Mouse (Mus musculus): Measurements from ENCODE around the gene Ubac1. TPM values are rescaled to one million over a fixed set of nuclear protein-coding genes. Genes with fewer than 3 reads are reported as not detected.

The Ubac1 gene
- polyA plus RNA-seq, 1 experiment, result 78.7 TPM

- no peak for TF ChIP-seq CTCF (IDR thresholded peaks at IDR 0.05; ENCODE audit: borderline replicate concordance, insufficient read depth, low read length)
- no peak for TF ChIP-seq POLR2A (IDR thresholded peaks at IDR 0.05; ENCODE audit: low read depth, low read length)
- no peak overlapping the region for H3K27ac ChIP-seq (ENCODE audit: insufficient read depth, low read length)
- H3K4me1 ChIP-seq (ENCODE audit: control insufficient read depth, insufficient read depth, low read length), result 0 out of 2 replicates have a peak, but pooled peaks cover 6% of the 10 kb centered on the region
- no peak overlapping the region for H3K4me3 ChIP-seq (ENCODE audit: insufficient read depth, low read length)
Measured at GRCm38 (mm10) chr2:26002001-26002400, 19.5 kb downstream of the Ubac1 start.

DNA sequence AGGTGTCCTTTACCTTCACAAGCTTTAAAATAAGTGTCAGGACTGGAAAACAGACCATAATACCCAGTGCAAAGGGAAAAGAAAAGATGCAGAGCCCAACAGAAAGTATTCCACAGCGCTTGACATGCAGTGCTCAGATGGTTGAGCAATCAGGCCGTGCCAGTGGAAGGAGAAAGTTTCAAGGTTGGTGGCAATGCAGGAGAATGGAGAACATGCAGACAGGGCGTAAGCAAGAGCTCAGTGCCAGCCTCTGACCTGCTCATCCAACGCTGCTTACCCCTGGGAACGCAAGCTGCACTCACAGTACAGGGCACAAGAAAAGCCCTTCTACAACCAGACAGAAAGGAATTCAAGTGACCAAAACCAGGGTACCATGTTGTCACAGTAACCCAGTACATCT is 20.4 kb downstream of the Ubac1 start:
- Histone ChIP-seq H3K4me1 (ENCODE audit: control insufficient read depth, insufficient read depth, low read length) (0 out of 2 replicates have a peak, but pooled peaks cover 6% of the 10 kb centered on the region), H3K27ac (ENCODE audit: insufficient read depth, low read length) (no peak overlapping the region), H3K4me3 (ENCODE audit: insufficient read depth, low read length) (no peak overlapping the region)
- TF ChIP-seq CTCF (IDR thresholded peaks at IDR 0.05; ENCODE audit: borderline replicate concordance, insufficient read depth, low read length) (no peak), POLR2A (IDR thresholded peaks at IDR 0.05; ENCODE audit: low read depth, low read length) (no peak)

GRCm38 (mm10) chr2:25997716-25998115 is 23.8 kb downstream of the Ubac1 start:
- Histone ChIP-seq H3K4me1 (ENCODE audit: control insufficient read depth, insufficient read depth, low read length) (0 out of 2 replicates have a peak, but pooled peaks cover 9% of the 10 kb centered on the region), H3K27ac (ENCODE audit: insufficient read depth, low read length) (no peak overlapping the region), H3K4me3 (ENCODE audit: insufficient read depth, low read length) (no peak overlapping the region)
- TF ChIP-seq CTCF (IDR thresholded peaks at IDR 0.05; ENCODE audit: borderline replicate concordance, insufficient read depth, low read length), result no peak
- no peak for TF ChIP-seq POLR2A (IDR thresholded peaks at IDR 0.05; ENCODE audit: low read depth, low read length)

- no peak overlapping the region for H3K27ac ChIP-seq (ENCODE audit: insufficient read depth, low read length)
- no peak for TF ChIP-seq CTCF (IDR thresholded peaks at IDR 0.05; ENCODE audit: borderline replicate concordance, insufficient read depth, low read length)
- no peak for TF ChIP-seq POLR2A (IDR thresholded peaks at IDR 0.05; ENCODE audit: low read depth, low read length)
- H3K4me1 ChIP-seq (ENCODE audit: control insufficient read depth, insufficient read depth, low read length), result 0 out of 2 replicates have a peak, but pooled peaks cover 9% of the 10 kb centered on the region
- H3K4me3 ChIP-seq (ENCODE audit: insufficient read depth, low read length), result no peak overlapping the region
Measured at GRCm38 (mm10) chr2:25994791-25995190, 26.8 kb downstream of the Ubac1 start.

GRCm38 (mm10) chr2:25992285-25992684 is 29.3 kb downstream of the Ubac1 start:
- TF ChIP-seq CTCF (IDR thresholded peaks at IDR 0.05; ENCODE audit: borderline replicate concordance, insufficient read depth, low read length) (no peak), POLR2A (IDR thresholded peaks at IDR 0.05; ENCODE audit: low read depth, low read length) (no peak)
- Histone ChIP-seq H3K4me1 (ENCODE audit: control insufficient read depth, insufficient read depth, low read length) (0 out of 2 replicates have a peak, but pooled peaks cover 3% of the 10 kb centered on the region), H3K4me3 (ENCODE audit: insufficient read depth, low read length) (no peak overlapping the region), H3K27ac (ENCODE audit: insufficient read depth, low read length) (no peak overlapping the region)

DNA sequence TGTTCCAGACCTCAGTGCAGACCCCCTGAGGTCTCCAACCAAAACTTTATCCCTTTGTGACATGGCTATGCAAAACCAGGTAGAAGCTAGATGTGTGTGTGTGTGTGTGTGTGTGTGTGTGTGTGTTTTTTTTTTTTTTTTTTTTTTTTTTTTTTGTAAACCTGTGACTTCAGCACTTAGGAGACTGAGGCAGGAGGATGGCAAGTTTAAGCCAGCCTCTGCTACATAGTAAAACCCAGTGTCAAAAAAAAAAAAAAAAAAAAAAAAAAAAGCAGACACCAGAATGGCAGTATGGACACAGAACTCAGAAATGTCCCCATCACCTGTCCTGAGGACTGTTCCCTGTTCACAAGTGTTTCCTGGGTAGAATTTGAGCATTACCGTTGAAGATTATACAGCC is 31.9 kb downstream of the Ubac1 start:
- Histone ChIP-seq H3K4me1 (ENCODE audit: control insufficient read depth, insufficient read depth, low read length) (0 out of 2 replicates have a peak, but pooled peaks cover 3% of the 10 kb centered on the region), H3K27ac (ENCODE audit: insufficient read depth, low read length) (no peak overlapping the region), H3K4me3 (ENCODE audit: insufficient read depth, low read length) (no peak overlapping the region)
- TF ChIP-seq POLR2A (IDR thresholded peaks at IDR 0.05; ENCODE audit: low read depth, low read length) (no peak), CTCF (IDR thresholded peaks at IDR 0.05; ENCODE audit: borderline replicate concordance, insufficient read depth, low read length) (no peak)

DNA sequence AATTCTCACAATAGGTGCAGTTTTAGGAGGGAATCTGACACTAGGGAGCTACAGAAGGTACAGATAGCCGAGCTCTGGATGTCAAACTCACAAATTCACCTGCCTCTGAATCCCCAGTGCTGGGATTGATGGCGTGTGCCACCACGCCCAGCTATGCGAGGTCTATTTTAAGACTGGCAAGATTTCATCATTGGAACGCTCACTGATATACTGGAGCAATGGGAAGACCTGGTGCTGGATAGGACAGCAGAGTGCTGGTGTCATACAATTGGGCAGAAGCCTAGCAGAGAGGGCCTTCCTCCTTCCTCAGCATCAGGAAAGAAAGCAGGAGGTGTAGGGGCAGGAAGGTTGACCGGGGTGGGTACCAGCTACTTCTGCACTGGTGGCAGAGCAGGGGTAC is 33.7 kb downstream of the Ubac1 start:
- no peak overlapping the region for H3K27ac ChIP-seq (ENCODE audit: insufficient read depth, low read length)
- H3K4me3 ChIP-seq (ENCODE audit: insufficient read depth, low read length), result no peak overlapping the region
- TF ChIP-seq POLR2A (IDR thresholded peaks at IDR 0.05; ENCODE audit: low read depth, low read length) (no peak), CTCF (IDR thresholded peaks at IDR 0.05; ENCODE audit: borderline replicate concordance, insufficient read depth, low read length) (no peak)
- H3K4me1 ChIP-seq (ENCODE audit: control insufficient read depth, insufficient read depth, low read length), result 0 out of 2 replicates have a peak, but pooled peaks cover 3% of the 10 kb centered on the region

GRCm38 (mm10) chr2:25986601-25987000 is 34.9 kb downstream of the Ubac1 start:
- 0 out of 2 replicates have a peak, but pooled peaks cover 3% of the 10 kb centered on the region for H3K4me1 ChIP-seq (ENCODE audit: control insufficient read depth, insufficient read depth, low read length)
- no peak for TF ChIP-seq POLR2A (IDR thresholded peaks at IDR 0.05; ENCODE audit: low read depth, low read length)
- no peak for TF ChIP-seq CTCF (IDR thresholded peaks at IDR 0.05; ENCODE audit: borderline replicate concordance, insufficient read depth, low read length)
- H3K4me3 ChIP-seq (ENCODE audit: insufficient read depth, low read length), result no peak overlapping the region
- no peak overlapping the region for H3K27ac ChIP-seq (ENCODE audit: insufficient read depth, low read length)

- Histone ChIP-seq H3K4me3 (ENCODE audit: insufficient read depth, low read length) (peak within 1 kb of the TSS; percentile 80), H3K27ac (ENCODE audit: insufficient read depth, low read length) (no peak within 1 kb of the TSS), H3K4me1 (ENCODE audit: control insufficient read depth, insufficient read depth, low read length) (peaks cover 11% of the 10 kb centered on the region; the same call in 1 of the 2 replicates)
- TF ChIP-seq POLR2A (IDR thresholded peaks at IDR 0.05; ENCODE audit: low read depth, low read length), result peak; percentile 60
- no peak for TF ChIP-seq CTCF (IDR thresholded peaks at IDR 0.05; ENCODE audit: borderline replicate concordance, insufficient read depth, low read length)
Measured at GRCm38 (mm10) chr2:25983159-25983907, 38.2 kb downstream of the Ubac1 start, which contains the start of gene Camsap1. TSS of gene Camsap1 (minus strand) at chr2:25983282.

GRCm38 (mm10) chr2:25982426-25983091 is 39.0 kb downstream of the Ubac1 start:
- no peak for TF ChIP-seq POLR2A (IDR thresholded peaks at IDR 0.05; ENCODE audit: low read depth, low read length)
- no peak for TF ChIP-seq CTCF (IDR thresholded peaks at IDR 0.05; ENCODE audit: borderline replicate concordance, insufficient read depth, low read length)
- H3K27ac ChIP-seq (ENCODE audit: insufficient read depth, low read length), result no peak overlapping the region
- peaks cover 15% of the 10 kb centered on the region; the same call in 1 of the 2 replicates for H3K4me1 ChIP-seq (ENCODE audit: control insufficient read depth, insufficient read depth, low read length)
- H3K4me3 ChIP-seq (ENCODE audit: insufficient read depth, low read length), result peak overlapping the region; percentile 80
